Mouse (Mus musculus) lung, embryonic 15.5 days (tissue): ENCODE results near the gene 4933407L21Rik. TPM values are rescaled to one million over a fixed set of nuclear protein-coding genes. Genes with fewer than 3 reads are reported as not detected.
"Not testable (repeated sequence)": the region's sequence is repeated elsewhere in the genome, so short reads cannot be mapped to it uniquely, and the experiment has no call there.

Experiments used
- ATAC-seq: fragments of 200-750 bp; cut with Nextera tagmentation; 2 replicates; pipeline ENCODE4 v1.8.0; 2017; ENCODE audit warnings: moderate number of reproducible peaks, borderline replicate concordance; ENCODE audit not compliant: low FRiP score, low TSS enrichment; ENCODE audit errors: extremely low read depth
- H3K27ac ChIP-seq: fragments of 300-500 bp; sonication (generic); 2 replicates; pipeline ENCODE4 v1.5.1; 2015; ENCODE audit warnings: moderate library complexity, mild to moderate bottlenecking, inconsistent platforms
- H3K27me3 ChIP-seq: fragments of 300-500 bp; sonication (generic); 2 replicates; pipeline ENCODE4 v1.6.1; 2015; ENCODE audit warnings: inconsistent platforms
- H3K36me3 ChIP-seq: fragments of 300-500 bp; sonication (generic); 2 replicates; pipeline ENCODE4 v1.6.1; 2015; ENCODE audit warnings: inconsistent platforms
- H3K4me1 ChIP-seq: fragments of 300-500 bp; sonication (generic); 2 replicates; pipeline ENCODE4 v1.6.1; 2015; ENCODE audit warnings: inconsistent platforms
- H3K4me2 ChIP-seq: fragments of 300-500 bp; sonication (generic); 2 replicates; pipeline ENCODE4 v1.6.1; 2015; ENCODE audit warnings: inconsistent platforms, mild to moderate bottlenecking, moderate library complexity
- H3K4me3 ChIP-seq: fragments of 300-500 bp; sonication (generic); 2 replicates; pipeline ENCODE4 v1.5.1; 2015; ENCODE audit warnings: mild to moderate bottlenecking, inconsistent platforms
- H3K9ac ChIP-seq: fragments of 300-500 bp; sonication (generic); 2 replicates; pipeline ENCODE4 v1.6.1; 2015; ENCODE audit warnings: inconsistent platforms
- H3K9me3 ChIP-seq: fragments of 300-500 bp; sonication (generic); 2 replicates; pipeline ENCODE4 v1.6.1; 2016; ENCODE audit warnings: inconsistent platforms
- WGBS: fragments of 180-500 bp; shearing (Covaris S2); methylation state at CpG from one replicate; pipeline ENCODE4 v1.1.7; 2015; 5-methylcytosine and 5-hydroxymethylcytosine counted together
- polyA plus RNA-seq: library from polyadenylated mRNA; unstranded; fragments of >200 nt; fragmentation: Nextera tagmentation; extraction: Ambion mirVana; gene quantifications from 2 replicates; pipeline ENCODE4 v1.2.1, GENCODE M21; 2015

The 4933407L21Rik gene
- polyA plus RNA-seq, 1 experiment from 2014 or later = 0.47 TPM

- ATAC-seq = no peak
- WGBS = 66% methylated on average over 1 of the region's 1 CpGs
- H3K9me3 ChIP-seq = no peaks in the 10 kb centered on the region
- no peaks in the 10 kb centered on the region for H3K4me1 ChIP-seq
- no peak overlapping the region for H3K27ac ChIP-seq
- no peak overlapping the region for H3K9ac ChIP-seq
- no peak overlapping the region for H3K4me3 ChIP-seq
- H3K4me2 ChIP-seq = no peak overlapping the region
- no peaks in the 10 kb centered on the region for H3K36me3 ChIP-seq
- no peaks in the 10 kb centered on the region for H3K27me3 ChIP-seq
These were observed 40.8 kb downstream of the 4933407L21Rik start for GRCm38 (mm10) chr1:85969081-85969480.

GRCm38 (mm10) chr1:85969519-85969918 lies 41.2 kb downstream of the 4933407L21Rik start:
- H3K27ac ChIP-seq = no peak overlapping the region
- no peak overlapping the region for H3K4me3 ChIP-seq
- no peaks in the 10 kb centered on the region for H3K9me3 ChIP-seq
- 67% methylated on average over 1 of the region's 1 CpGs for WGBS
- H3K9ac ChIP-seq = no peak overlapping the region
- no peak overlapping the region for H3K4me2 ChIP-seq
- no peaks in the 10 kb centered on the region for H3K36me3 ChIP-seq
- no peaks in the 10 kb centered on the region for H3K4me1 ChIP-seq
- no peaks in the 10 kb centered on the region for H3K27me3 ChIP-seq
- no peak for ATAC-seq

- ATAC-seq = no peak
- H3K27me3 ChIP-seq = no peaks in the 10 kb centered on the region
- no peak overlapping the region for H3K4me2 ChIP-seq
- no peaks in the 10 kb centered on the region for H3K9me3 ChIP-seq
- no peaks in the 10 kb centered on the region for H3K36me3 ChIP-seq
- no peak overlapping the region for H3K27ac ChIP-seq
- WGBS = 90% methylated on average over 3 of the region's 3 CpGs
- no peak overlapping the region for H3K4me3 ChIP-seq
- H3K4me1 ChIP-seq = no peaks in the 10 kb centered on the region
- H3K9ac ChIP-seq = no peak overlapping the region
These were observed 42.8 kb downstream of the 4933407L21Rik start for GRCm38 (mm10) chr1:85971070-85971469.

GRCm38 (mm10) chr1:85972341-85972740 lies 44.1 kb downstream of the 4933407L21Rik start:
- Histone ChIP-seq H3K27me3 (no peaks in the 10 kb centered on the region), H3K9ac (no peak overlapping the region), H3K36me3 (no peaks in the 10 kb centered on the region), H3K9me3 (no peaks in the 10 kb centered on the region), H3K27ac (no peak overlapping the region), H3K4me2 (no peak overlapping the region), H3K4me1 (no peaks in the 10 kb centered on the region), H3K4me3 (no peak overlapping the region)
- ATAC-seq = no peak
- WGBS = 44% methylated on average over 3 of the region's 3 CpGs

- ATAC-seq = no peak
- H3K36me3 ChIP-seq = no peaks in the 10 kb centered on the region
- H3K4me3 ChIP-seq = no peak overlapping the region
- H3K27ac ChIP-seq = no peak overlapping the region
- WGBS = 81% methylated on average over 2 of the region's 2 CpGs
- H3K27me3 ChIP-seq = no peaks in the 10 kb centered on the region
- H3K4me1 ChIP-seq = no peaks in the 10 kb centered on the region
- no peak overlapping the region for H3K9ac ChIP-seq
- H3K4me2 ChIP-seq = no peak overlapping the region
- H3K9me3 ChIP-seq = no peaks in the 10 kb centered on the region
These were observed 45.2 kb downstream of the 4933407L21Rik start for GRCm38 (mm10) chr1:85973468-85973877.

- Histone ChIP-seq H3K36me3 (no peaks in the 10 kb centered on the region), H3K4me3 (no peak overlapping the region), H3K4me1 (no peaks in the 10 kb centered on the region), H3K27ac (no peak overlapping the region), H3K27me3 (no peaks in the 10 kb centered on the region), H3K4me2 (no peak overlapping the region), H3K9ac (no peak overlapping the region), H3K9me3 (no peaks in the 10 kb centered on the region)
- ATAC-seq = no peak
- WGBS = 66% methylated on average over 3 of the region's 3 CpGs
These were observed 49.4 kb downstream of the 4933407L21Rik start for GRCm38 (mm10) chr1:85977709-85978108.

GRCm38 (mm10) chr1:85981738-85982357 lies 53.6 kb downstream of the 4933407L21Rik start:
- Histone ChIP-seq H3K9me3 (no peaks in the 10 kb centered on the region), H3K36me3 (no peaks in the 10 kb centered on the region), H3K4me3 (no peak overlapping the region), H3K4me1 (no peaks in the 10 kb centered on the region), H3K27ac (no peak overlapping the region), H3K9ac (no peak overlapping the region), H3K27me3 (no peaks in the 10 kb centered on the region), H3K4me2 (no peak overlapping the region)
- whole genome bisulfite sequencing = 38% methylated on average over 7 of the region's 7 CpGs
- ATAC-seq = no peak

GRCm38 (mm10) chr1:85985784-85986183 lies 57.5 kb downstream of the 4933407L21Rik start:
- WGBS = 70% methylated on average over 3 of the region's 3 CpGs
- no peak for ATAC-seq
- Histone ChIP-seq H3K36me3 (no peaks in the 10 kb centered on the region), H3K27ac (no peak overlapping the region), H3K4me2 (no peak overlapping the region), H3K27me3 (no peaks in the 10 kb centered on the region), H3K4me3 (no peak overlapping the region), H3K9me3 (no peaks in the 10 kb centered on the region), H3K9ac (no peak overlapping the region), H3K4me1 (no peaks in the 10 kb centered on the region)

GRCm38 (mm10) chr1:85988351-85988750 lies 60.1 kb downstream of the 4933407L21Rik start:
- Histone ChIP-seq H3K27ac (no peak overlapping the region), H3K4me2 (no peak overlapping the region), H3K36me3 (no peaks in the 10 kb centered on the region), H3K4me1 (no peaks in the 10 kb centered on the region), H3K4me3 (no peak overlapping the region), H3K9me3 (no peaks in the 10 kb centered on the region), H3K9ac (no peak overlapping the region), H3K27me3 (no peaks in the 10 kb centered on the region)
- WGBS = 53% methylated on average over 4 of the region's 4 CpGs
- no peak for ATAC-seq

- H3K4me2 ChIP-seq, H3K9ac ChIP-seq, ATAC-seq, H3K4me1 ChIP-seq, H3K27ac ChIP-seq, H3K27me3 ChIP-seq, H3K4me3 ChIP-seq, H3K36me3 ChIP-seq, H3K9me3 ChIP-seq: not testable (repeated sequence)
- 81% methylated on average over 4 of the region's 4 CpGs for WGBS
These were observed 60.6 kb downstream of the 4933407L21Rik start for GRCm38 (mm10) chr1:85988882-85989281.

Other genes with a start within 250 kb of the 4933407L21Rik start
- gene A630001G21Rik, start 149.8 kb upstream of the 4933407L21Rik start, polyA plus RNA-seq = 1.2 and 1.5 TPM in 2 replicates
- 28.9 and 29.3 TPM in 2 replicates for gene Cab39, start 135.0 kb upstream of the 4933407L21Rik start, polyA plus RNA-seq
- gene Itm2c, start 34.2 kb upstream of the 4933407L21Rik start, polyA plus RNA-seq = 208 and 219 TPM in 2 replicates
- 0.09 TPM in 1 of 2 replicates, not detected in the other for gene Gpr55, start 32.5 kb downstream of the 4933407L21Rik start, polyA plus RNA-seq
- not detected in 2 replicates for gene Spata3, start 88.3 kb downstream of the 4933407L21Rik start, polyA plus RNA-seq
- 1.2 TPM in 2 replicates for gene 2810459M11Rik, start 117.4 kb downstream of the 4933407L21Rik start, polyA plus RNA-seq
- 172 and 176 TPM in 2 replicates for gene Psmd1, start 135.9 kb downstream of the 4933407L21Rik start, polyA plus RNA-seq
- 0.20 and 0.29 TPM in 2 replicates for gene Htr2b, start 183.5 kb downstream of the 4933407L21Rik start, polyA plus RNA-seq
- 0.33 and 0.44 TPM in 2 replicates for gene Gm21972, start 205.2 kb downstream of the 4933407L21Rik start, polyA plus RNA-seq
- 20.3 and 22.9 TPM in 2 replicates for gene Armc9, start 226.3 kb downstream of the 4933407L21Rik start, polyA plus RNA-seq